Mouse (Mus musculus) CH12.LX (cell line): ENCODE results near the gene F2r.

Experiments used
- CHD2 ChIP-seq: IDR thresholded peaks from 2 replicates; pipeline ENCODE4 v1.6.1; 2011; ENCODE audit warnings: low read length, improper control_type of control experiment
- CTCF ChIP-seq, 2 experiments: IDR thresholded peaks in 1 of 2; conservative IDR thresholded peaks in 1 of 2; 2 replicates each; pipeline ENCODE4 v1.5.1; 2011 to 2012; ENCODE audit warnings: low read depth in 2 of 2, low read length in 2 of 2, improper control_type of control experiment in 1 of 2, inconsistent platforms in 1 of 2, mild to moderate bottlenecking in 1 of 2, moderate library complexity in 1 of 2
- MAFK ChIP-seq: IDR thresholded peaks from 2 replicates; pipeline ENCODE4 v1.6.1; 2011; ENCODE audit warnings: low read length, improper control_type of control experiment; ENCODE audit not compliant: insufficient replicate concordance
- MEF2A ChIP-seq: IDR thresholded peaks from 2 replicates; pipeline ENCODE4 v1.6.1; 2014; ENCODE audit warnings: low read depth, mild to moderate bottlenecking, inconsistent platforms, low read length, improper control_type of control experiment, borderline replicate concordance
- MXI1 ChIP-seq: IDR thresholded peaks from 2 replicates; pipeline ENCODE4 v1.6.1; 2011; ENCODE audit warnings: mild to moderate bottlenecking, low read depth, low read length, improper control_type of control experiment
- MYC ChIP-seq: IDR thresholded peaks from 2 replicates; pipeline ENCODE4 v1.6.1; 2011; ENCODE audit warnings: low read depth, mild to moderate bottlenecking, improper control_type of control experiment, low read length
- NELFE ChIP-seq: IDR thresholded peaks from 2 replicates; pipeline ENCODE4 v1.6.1; 2011; ENCODE audit warnings: low read depth, low read length, improper control_type of control experiment
- POLR2A ChIP-seq: IDR thresholded peaks from 2 replicates; pipeline ENCODE4 v1.6.1; 2011; ENCODE audit warnings: low read depth, mild to moderate bottlenecking, improper control_type of control experiment, low read length
- RAD21 ChIP-seq: IDR thresholded peaks from 2 replicates; pipeline ENCODE4 v1.6.1; 2011; ENCODE audit warnings: low read depth, mild to moderate bottlenecking, low read length, improper control_type of control experiment, moderate library complexity
- RCOR1 ChIP-seq: conservative IDR thresholded peaks from 2 replicates; pipeline ENCODE4 v1.6.1; 2012; ENCODE audit warnings: low read depth, mild to moderate bottlenecking, inconsistent platforms, low read length, improper control_type of control experiment
- TCF12 ChIP-seq: IDR thresholded peaks from 2 replicates; pipeline ENCODE4 v1.6.1; 2014; ENCODE audit warnings: low read depth, mild to moderate bottlenecking, inconsistent platforms, low read length, improper control_type of control experiment
- USF1 ChIP-seq: IDR thresholded peaks from 2 replicates; pipeline ENCODE4 v1.6.1; 2014; ENCODE audit warnings: low read depth, mild to moderate bottlenecking, inconsistent platforms, low read length, improper control_type of control experiment

- TF ChIP-seq POLR2A (no peak), RAD21 (no peak), CTCF (conservative IDR thresholded peaks at IDR 0.05 in 1 of 2, IDR thresholded peaks at IDR 0.05 in 1 of 2; ENCODE audit: low read depth in 2 of 2, low read length in 2 of 2) (no peak), TCF12 (no peak), USF1 (no peak), MYC (no peak), MAFK (no peak), MXI1 (no peak), CHD2 (no peak), MEF2A (no peak), RCOR1 (no peak), NELFE (no peak)
Observed at GRCm38 (mm10) chr13:95646687-95647111, 28.4 kb upstream of the F2r start.
